Mouse (Mus musculus): ENCODE measurements at regions not wholly inside any gene's neighbourhood (a gene's known extent, or its start where the extent isn't known, plus 50 kb on each side); places are given as distances from the start of the nearest gene placed in this dataset.

DNA sequence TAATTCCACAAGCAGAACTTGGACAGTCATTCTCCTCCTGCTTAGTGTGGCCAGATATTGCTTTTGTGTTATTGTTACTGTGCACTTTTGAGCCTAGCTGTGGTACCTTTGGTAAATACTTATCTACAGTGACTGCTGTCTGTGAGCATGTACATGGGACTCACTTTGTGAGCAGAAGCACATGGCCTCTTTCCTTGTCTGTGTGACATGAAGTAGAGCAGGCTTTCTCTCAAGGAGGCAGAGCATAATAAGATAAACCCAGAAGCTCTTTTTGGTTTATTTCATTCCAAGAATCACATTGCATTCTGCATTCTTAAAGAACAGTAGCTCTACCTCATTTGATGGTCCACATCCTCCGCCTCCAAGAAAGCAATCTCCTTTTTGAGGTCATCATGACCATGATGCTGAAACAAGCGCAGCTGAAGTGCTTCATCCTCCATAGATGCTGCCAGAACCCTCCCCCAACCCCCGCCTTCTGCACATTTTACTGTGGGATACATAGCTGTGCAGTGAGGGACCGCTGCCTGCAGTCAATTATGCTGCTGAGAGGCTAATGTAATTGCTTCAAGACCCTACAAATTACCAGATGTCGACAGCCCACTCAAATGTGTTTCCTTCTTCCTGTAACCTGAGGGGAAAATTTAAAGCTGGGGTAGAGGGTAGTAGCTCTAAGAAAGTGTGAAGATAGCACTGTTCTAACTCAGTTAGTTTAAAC lies 463.0 kb upstream of the Sphkap start:
- Histone ChIP-seq H3K4me2 (no peak overlapping the region), H3K4me3 (no peak overlapping the region), H3K9me3 (replicated peaks) (no peaks in the 10 kb centered on the region), H3K27me3 (no peaks in the 10 kb centered on the region), H3K27ac (no peak overlapping the region), H3K9ac (no peak overlapping the region), H3K36me3 (no peaks in the 10 kb centered on the region), H3K4me1 (replicated peaks) (no peaks in the 10 kb centered on the region)
- no peak for ATAC-seq (replicated peaks; ENCODE audit: insufficient number of reproducible peaks, insufficient read depth, low FRiP score, low read depth)
- 51% methylated on average over 5 of the region's 5 CpGs for WGBS

DNA sequence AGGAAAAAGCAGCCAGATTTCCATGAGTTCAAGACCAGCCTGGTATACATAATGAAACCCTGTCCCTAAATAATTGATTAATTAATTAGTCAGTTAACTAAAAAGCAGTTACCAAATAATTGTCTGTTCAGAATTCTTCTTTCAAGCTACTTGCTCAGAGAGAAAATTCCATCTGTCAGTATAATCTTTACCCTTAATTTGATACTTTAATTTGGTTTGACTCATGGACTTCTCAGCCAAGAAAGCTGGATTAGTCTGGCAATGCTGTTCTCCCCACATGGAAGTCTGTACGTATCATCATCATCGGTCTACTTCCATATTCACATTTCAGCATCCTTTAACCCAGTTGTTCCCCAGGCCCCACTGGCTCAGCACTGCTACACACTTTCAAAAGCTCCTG lies 461.0 kb upstream of the Sphkap start:
- H3K9ac ChIP-seq: no peak overlapping the region
- H3K4me1 ChIP-seq (replicated peaks): no peaks in the 10 kb centered on the region
- ATAC-seq (replicated peaks; ENCODE audit: insufficient number of reproducible peaks, insufficient read depth, low FRiP score, low read depth): no peak
- H3K4me3 ChIP-seq: no peak overlapping the region
- whole genome bisulfite sequencing: 85% methylated on average over 2 of the region's 2 CpGs
- H3K36me3 ChIP-seq: no peaks in the 10 kb centered on the region
- no peak overlapping the region for H3K4me2 ChIP-seq
- H3K27ac ChIP-seq: no peak overlapping the region
- no peaks in the 10 kb centered on the region for H3K27me3 ChIP-seq
- H3K9me3 ChIP-seq (replicated peaks): no peaks in the 10 kb centered on the region

DNA sequence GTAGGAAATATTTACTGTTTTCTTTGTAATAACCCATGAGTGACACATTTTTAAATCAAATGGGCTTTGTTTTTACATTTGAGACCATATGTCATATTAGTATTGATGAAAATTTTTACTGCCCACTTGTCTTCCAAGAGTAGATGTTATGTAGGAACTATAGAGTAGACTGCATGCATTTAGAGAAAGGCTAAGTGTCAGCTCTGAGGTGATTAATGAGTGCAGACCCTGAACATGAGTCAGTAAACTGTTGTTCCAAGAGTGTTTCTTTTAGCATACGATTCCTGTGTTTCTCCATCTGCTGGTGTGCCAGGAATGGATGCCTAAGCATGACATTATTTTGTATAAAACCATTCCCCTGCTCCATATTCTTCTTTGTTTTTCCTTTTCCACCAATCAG lies 454.5 kb upstream of the Sphkap start:
- ATAC-seq (replicated peaks; ENCODE audit: insufficient number of reproducible peaks, insufficient read depth, low FRiP score, low read depth): no peak
- Histone ChIP-seq H3K27me3 (no peaks in the 10 kb centered on the region), H3K4me3 (no peak overlapping the region), H3K9ac (no peak overlapping the region), H3K4me1 (replicated peaks) (no peaks in the 10 kb centered on the region), H3K4me2 (no peak overlapping the region), H3K36me3 (no peaks in the 10 kb centered on the region), H3K9me3 (replicated peaks) (no peaks in the 10 kb centered on the region), H3K27ac (no peak overlapping the region)
- 56% methylated on average over 1 of the region's 1 CpGs for WGBS

DNA sequence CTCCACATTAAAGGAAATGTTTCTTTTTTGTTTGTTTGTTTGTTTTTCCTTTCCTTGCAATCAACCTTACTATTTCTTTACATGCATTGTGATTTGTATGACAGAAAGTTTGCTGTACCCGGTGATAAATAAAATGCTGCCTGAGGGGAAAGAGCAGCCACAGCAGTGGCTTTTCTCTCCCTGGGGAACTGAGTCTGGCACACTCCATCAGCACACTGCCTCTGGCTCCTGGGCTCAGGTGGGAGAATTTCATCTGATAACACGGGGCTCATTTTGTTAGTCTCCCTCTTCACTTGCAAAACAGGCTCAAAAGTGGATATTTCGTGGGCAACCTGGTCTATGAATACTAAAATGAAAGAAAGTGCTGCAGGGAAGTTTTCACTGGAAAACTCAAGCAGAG lies 454.1 kb upstream of the Sphkap start:
- no peaks in the 10 kb centered on the region for H3K9me3 ChIP-seq (replicated peaks)
- no peaks in the 10 kb centered on the region for H3K27me3 ChIP-seq
- no peak overlapping the region for H3K4me3 ChIP-seq
- H3K4me1 ChIP-seq (replicated peaks): no peaks in the 10 kb centered on the region
- WGBS: 47% methylated on average over 3 of the region's 3 CpGs
- no peak overlapping the region for H3K27ac ChIP-seq
- H3K9ac ChIP-seq: no peak overlapping the region
- H3K4me2 ChIP-seq: no peak overlapping the region
- H3K36me3 ChIP-seq: no peaks in the 10 kb centered on the region
- ATAC-seq (replicated peaks; ENCODE audit: insufficient number of reproducible peaks, insufficient read depth, low FRiP score, low read depth): no peak

DNA sequence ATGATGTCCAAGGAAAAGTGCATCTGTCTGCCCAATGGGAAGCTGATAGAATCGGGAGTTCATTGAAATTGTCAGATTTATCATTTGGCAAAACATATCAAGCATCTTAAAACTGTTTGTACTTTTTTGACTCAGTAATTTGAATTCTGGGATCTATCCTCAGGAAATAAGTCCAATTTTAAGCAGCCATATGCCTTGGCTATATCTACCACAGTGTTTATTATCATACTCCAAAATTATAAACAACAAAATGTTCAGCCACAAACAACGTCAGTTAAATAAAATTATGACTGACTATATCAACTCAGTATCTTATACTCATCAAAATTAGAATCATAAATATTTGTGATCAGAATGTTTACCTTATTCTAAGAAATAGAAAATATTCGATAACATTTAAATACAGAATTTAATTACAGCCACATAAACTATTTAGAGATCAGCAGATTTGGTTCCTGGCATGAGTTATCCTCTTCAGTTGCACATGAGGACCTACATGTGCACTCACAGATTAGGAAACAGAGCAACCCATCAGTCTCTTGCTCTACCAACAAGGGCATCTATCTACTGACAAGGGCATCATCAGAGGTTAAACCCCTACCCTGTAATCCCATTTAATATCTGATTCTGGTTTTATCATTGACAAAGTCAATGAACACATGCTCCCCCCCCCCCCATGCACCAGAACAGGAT lies 451.9 kb upstream of the Sphkap start:
- Histone ChIP-seq H3K4me3 (no peak overlapping the region), H3K9ac (no peak overlapping the region), H3K4me1 (replicated peaks) (no peaks in the 10 kb centered on the region), H3K9me3 (replicated peaks) (no peaks in the 10 kb centered on the region), H3K4me2 (no peak overlapping the region), H3K36me3 (no peaks in the 10 kb centered on the region), H3K27ac (no peak overlapping the region), H3K27me3 (no peaks in the 10 kb centered on the region)
- 69% methylated on average over 3 of the region's 3 CpGs for WGBS
- no peak for ATAC-seq (replicated peaks; ENCODE audit: insufficient number of reproducible peaks, insufficient read depth, low FRiP score, low read depth)

DNA sequence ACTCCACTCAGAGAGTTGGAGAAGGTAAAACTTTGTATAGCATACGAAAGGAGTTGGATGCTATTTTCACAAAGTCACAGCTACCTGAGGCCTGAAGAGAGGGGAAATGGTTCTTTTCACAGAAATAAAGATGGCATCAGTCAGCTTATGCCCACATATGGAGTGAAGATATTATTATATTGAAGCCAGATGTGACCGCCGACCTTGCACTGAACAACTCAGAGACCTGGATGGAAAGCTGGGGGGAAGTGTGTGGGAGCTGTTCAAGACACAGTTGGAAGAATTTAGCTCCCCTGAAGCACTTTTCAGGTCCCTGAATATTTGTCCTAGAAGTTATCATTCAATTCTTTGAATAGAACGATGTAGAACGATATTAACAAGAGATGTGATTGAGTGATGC lies 446.0 kb upstream of the Sphkap start:
- Histone ChIP-seq H3K27me3 (no peaks in the 10 kb centered on the region), H3K4me2 (no peak overlapping the region), H3K27ac (no peak overlapping the region), H3K36me3 (no peaks in the 10 kb centered on the region), H3K9ac (no peak overlapping the region), H3K4me3 (no peak overlapping the region), H3K4me1 (replicated peaks) (no peaks in the 10 kb centered on the region), H3K9me3 (replicated peaks) (no peaks in the 10 kb centered on the region)
- 81% methylated on average over 5 of the region's 5 CpGs for WGBS
- ATAC-seq (replicated peaks; ENCODE audit: insufficient number of reproducible peaks, insufficient read depth, low FRiP score, low read depth): no peak

DNA sequence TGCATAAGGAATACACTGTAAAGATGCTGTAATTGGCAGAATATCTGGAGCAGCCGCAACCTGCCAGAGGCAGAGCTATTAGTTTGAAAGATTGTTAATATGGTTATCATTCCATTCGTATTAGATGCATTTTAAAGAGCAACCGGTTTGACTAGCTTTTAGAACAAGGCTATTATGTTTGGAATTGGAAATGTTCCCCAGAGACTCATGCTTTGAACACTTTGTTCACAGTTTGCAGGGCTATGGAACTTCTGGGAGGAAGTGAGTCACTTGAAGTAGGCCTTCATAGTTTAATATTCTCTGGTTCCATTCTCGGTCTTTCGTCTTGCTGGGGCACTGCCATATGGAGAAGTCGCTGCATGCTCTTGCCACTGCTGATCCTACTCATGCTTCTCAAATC lies 443.1 kb upstream of the Sphkap start:
- 75% methylated on average over 6 of the region's 6 CpGs for WGBS
- H3K4me3 ChIP-seq: no peak overlapping the region
- no peak overlapping the region for H3K9ac ChIP-seq
- no peaks in the 10 kb centered on the region for H3K27me3 ChIP-seq
- no peaks in the 10 kb centered on the region for H3K36me3 ChIP-seq
- no peak overlapping the region for H3K27ac ChIP-seq
- no peak overlapping the region for H3K4me2 ChIP-seq
- H3K4me1 ChIP-seq (replicated peaks): no peaks in the 10 kb centered on the region
- no peak for ATAC-seq (replicated peaks; ENCODE audit: insufficient number of reproducible peaks, insufficient read depth, low FRiP score, low read depth)
- no peaks in the 10 kb centered on the region for H3K9me3 ChIP-seq (replicated peaks)

DNA sequence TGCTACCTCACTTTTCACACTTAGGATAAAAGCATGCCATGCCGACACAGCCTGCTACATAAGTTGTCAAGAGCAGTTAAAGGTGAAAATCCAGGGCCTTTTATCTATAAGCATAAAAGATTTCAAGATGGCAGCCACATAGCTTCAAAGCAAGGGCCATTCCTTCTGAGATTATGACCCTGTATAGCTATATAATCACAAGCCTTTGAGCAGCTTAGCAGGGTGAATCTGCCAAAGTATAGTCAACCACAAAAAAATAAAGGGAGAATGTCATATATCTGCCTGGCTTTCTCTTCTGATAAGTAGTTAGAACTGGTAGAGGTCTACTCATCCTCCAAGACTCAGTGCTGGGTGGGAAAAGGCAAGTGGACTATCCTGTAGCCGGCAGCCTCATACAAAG lies 440.4 kb upstream of the Sphkap start:
- H3K4me1 ChIP-seq (replicated peaks): no peaks in the 10 kb centered on the region
- no peak overlapping the region for H3K4me2 ChIP-seq
- H3K9me3 ChIP-seq (replicated peaks): no peaks in the 10 kb centered on the region
- no peaks in the 10 kb centered on the region for H3K27me3 ChIP-seq
- no peak overlapping the region for H3K9ac ChIP-seq
- H3K4me3 ChIP-seq: no peak overlapping the region
- H3K36me3 ChIP-seq: no peaks in the 10 kb centered on the region
- H3K27ac ChIP-seq: no peak overlapping the region
- ATAC-seq (replicated peaks; ENCODE audit: insufficient number of reproducible peaks, insufficient read depth, low FRiP score, low read depth): no peak
- 71% methylated on average over 2 of the region's 2 CpGs for WGBS

DNA sequence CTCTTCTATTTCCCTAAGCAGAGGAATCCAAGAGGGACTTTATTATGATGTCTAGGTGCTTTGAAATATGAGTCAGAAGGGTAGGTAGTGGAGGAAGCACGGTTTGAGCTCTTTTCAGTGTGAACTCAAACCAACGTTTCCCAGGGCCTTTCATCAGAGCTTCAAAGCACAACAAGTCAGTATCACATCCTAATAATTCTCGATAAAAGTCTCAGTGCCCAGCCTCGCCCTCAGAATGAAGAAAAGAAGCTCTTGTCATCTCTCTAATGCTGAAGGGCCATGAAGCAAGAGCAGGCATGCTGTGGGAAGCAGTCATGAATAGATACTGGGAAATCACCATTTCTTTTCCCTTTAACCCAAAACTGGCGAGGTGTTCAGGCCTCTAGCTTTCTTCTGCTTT lies 440.0 kb upstream of the Sphkap start:
- ATAC-seq (replicated peaks; ENCODE audit: insufficient number of reproducible peaks, insufficient read depth, low FRiP score, low read depth): no peak
- no peak overlapping the region for H3K27ac ChIP-seq
- no peaks in the 10 kb centered on the region for H3K9me3 ChIP-seq (replicated peaks)
- H3K36me3 ChIP-seq: no peaks in the 10 kb centered on the region
- H3K4me2 ChIP-seq: no peak overlapping the region
- H3K4me3 ChIP-seq: no peak overlapping the region
- H3K9ac ChIP-seq: no peak overlapping the region
- no peaks in the 10 kb centered on the region for H3K27me3 ChIP-seq
- H3K4me1 ChIP-seq (replicated peaks): no peaks in the 10 kb centered on the region
- WGBS: 59% methylated on average over 5 of the region's 5 CpGs

DNA sequence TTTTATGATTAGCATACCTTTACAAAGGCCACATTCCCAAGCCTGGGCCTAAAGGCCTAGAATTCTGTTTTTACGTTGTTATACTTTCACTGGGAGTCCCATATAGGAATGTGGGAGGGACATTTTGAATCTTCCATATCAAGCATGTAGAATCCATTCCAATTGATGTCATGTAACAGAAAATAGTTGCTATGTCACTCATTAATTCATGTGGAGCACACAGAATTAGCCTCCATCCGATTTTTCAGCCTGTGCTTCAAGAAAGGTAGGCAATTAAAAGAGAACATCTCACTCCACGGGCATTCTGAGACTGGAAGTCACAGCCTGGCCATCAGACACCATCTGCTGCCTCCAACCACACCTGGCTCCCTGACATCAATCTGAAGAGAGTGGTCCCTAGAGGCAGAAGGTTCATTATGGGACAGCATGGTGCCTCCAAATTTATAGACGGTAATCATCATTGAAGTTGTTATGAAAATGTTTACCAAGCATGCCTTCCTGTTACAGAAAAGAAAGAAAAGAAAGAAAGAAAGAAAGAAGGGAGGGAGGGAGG lies 436.9 kb upstream of the Sphkap start:
- H3K27me3 ChIP-seq: no peaks in the 10 kb centered on the region
- 62% methylated on average over 4 of the region's 4 CpGs for WGBS

DNA sequence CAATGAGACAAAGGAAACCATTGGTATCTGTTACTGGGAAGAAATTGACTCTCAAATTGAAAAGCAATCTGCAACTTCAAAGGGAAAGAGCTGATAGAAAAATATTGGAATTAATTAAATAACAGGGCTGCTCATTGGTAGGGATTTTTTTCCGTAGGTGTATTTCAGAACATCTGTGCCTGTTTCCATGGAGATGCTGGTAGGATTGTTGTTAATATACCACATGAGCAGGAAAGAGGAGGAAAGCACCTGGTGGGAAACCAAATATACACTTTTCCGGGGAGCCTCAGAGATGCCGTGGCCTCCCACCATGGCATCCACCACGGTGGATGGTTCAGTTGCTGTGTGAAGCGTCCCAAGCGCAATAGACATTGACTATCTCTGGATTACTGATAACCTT lies 428.0 kb upstream of the Sphkap start:
- no peak for ATAC-seq (replicated peaks; ENCODE audit: insufficient number of reproducible peaks, insufficient read depth, low FRiP score, low read depth)
- 89% methylated on average over 6 of the region's 6 CpGs for WGBS
- Histone ChIP-seq H3K27me3 (no peaks in the 10 kb centered on the region), H3K9me3 (replicated peaks) (no peaks in the 10 kb centered on the region), H3K27ac (no peak overlapping the region), H3K9ac (no peak overlapping the region), H3K36me3 (no peaks in the 10 kb centered on the region), H3K4me1 (replicated peaks) (no peaks in the 10 kb centered on the region), H3K4me3 (no peak overlapping the region), H3K4me2 (no peak overlapping the region)

More for the DNA sequence above, 436.9 kb upstream of the Sphkap start:
- no peaks in the 10 kb centered on the region for H3K36me3 ChIP-seq
- no peaks in the 10 kb centered on the region for H3K9me3 ChIP-seq (replicated peaks)
- H3K4me1 ChIP-seq (replicated peaks): no peaks in the 10 kb centered on the region
- H3K9ac ChIP-seq: no peak overlapping the region
- H3K4me2 ChIP-seq: no peak overlapping the region
- H3K4me3 ChIP-seq: no peak overlapping the region
- no peak overlapping the region for H3K27ac ChIP-seq
- no peak for ATAC-seq (replicated peaks; ENCODE audit: insufficient number of reproducible peaks, insufficient read depth, low FRiP score, low read depth)

DNA sequence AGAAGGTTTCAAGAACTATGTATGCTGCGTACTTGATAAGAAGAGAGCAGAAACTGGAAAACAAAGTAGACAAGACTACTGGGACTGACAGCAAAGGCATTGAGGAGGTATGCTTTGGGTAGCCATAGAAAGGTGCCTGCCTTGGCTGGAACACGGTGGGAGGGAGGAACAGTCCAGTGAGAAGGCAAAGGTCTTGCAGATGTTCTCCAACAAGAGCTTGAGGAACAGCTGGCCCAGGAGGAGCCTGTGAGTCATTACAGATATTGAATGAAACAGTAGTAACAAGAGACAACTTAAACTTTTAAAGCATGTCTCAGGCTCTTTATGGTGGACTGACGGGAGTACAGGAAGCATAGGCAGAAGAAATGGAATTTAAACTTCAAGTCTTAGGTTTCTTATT lies 424.9 kb upstream of the Sphkap start:
- Histone ChIP-seq H3K9me3 (replicated peaks) (no peaks in the 10 kb centered on the region), H3K36me3 (no peaks in the 10 kb centered on the region), H3K4me2 (no peak overlapping the region), H3K4me3 (no peak overlapping the region), H3K27ac (no peak overlapping the region), H3K9ac (no peak overlapping the region), H3K27me3 (no peaks in the 10 kb centered on the region), H3K4me1 (replicated peaks) (no peaks in the 10 kb centered on the region)
- WGBS: 70% methylated on average over 3 of the region's 3 CpGs
- no peak for ATAC-seq (replicated peaks; ENCODE audit: insufficient number of reproducible peaks, insufficient read depth, low FRiP score, low read depth)

Data from heart, embryonic 15.5 days (tissue).